Comparison of ENCODE assay signal across 8 mouse cellular contexts in genomic region chr8:10154439-10154745, GRCm38 (mm10). TPM values are rescaled to one million over a fixed set of nuclear protein-coding genes. Genes with fewer than 3 reads are reported as not detected.
DNase-seq lines count a peak whose midpoint lies in the region; ATAC-seq and TF ChIP-seq lines count a peak whose summit lies in the region.

No protein-coding gene starts in this region.

- no peak for DNase-seq in left cerebral cortex, adult 2 months (ENCODE audit: extremely low spot score in 1 of 2, low spot score in 2 of 2)
- no peak for DNase-seq in left cerebral cortex, postnatal 10 days (ENCODE audit: extremely low spot score in 1 of 2, low spot score in 2 of 2)
- DNase-seq in cerebellum, postnatal 25 days: no peak
- DNase-seq in thymus, postnatal 25 days: no peak

- H3K4me1 ChIP-seq in embryonic fibroblast, embryonic 13.5 days (ENCODE audit: control insufficient read depth, insufficient read depth, low read length): no peaks in the 10 kb centered on the region
- H3K4me1 ChIP-seq in limb, embryonic 12.5 days (replicated peaks): no peaks in the 10 kb centered on the region
- peaks cover 4% of the 10 kb centered on the region; the same call in 1 of the 2 replicates for H3K4me1 ChIP-seq in olfactory bulb, adult 2 months (ENCODE audit: control insufficient read depth, insufficient read depth, low read length)

- H3K4me2 ChIP-seq in limb, embryonic 12.5 days: peak overlapping the region; percentile 83

- peak overlapping the region; percentile 73 for H3K27ac ChIP-seq in left cerebral cortex, adult 2 months
- no peak overlapping the region for H3K27ac ChIP-seq in embryonic fibroblast, embryonic 13.5 days (ENCODE audit: insufficient read depth, low read length)
- H3K27ac ChIP-seq in limb, embryonic 12.5 days: no peak overlapping the region
- peak overlapping the region; percentile 34 for H3K27ac ChIP-seq in olfactory bulb, adult 2 months (ENCODE audit: insufficient read depth, low read depth, low read length)

- no peak for TF ChIP-seq POLR2A in embryonic fibroblast, embryonic 13.5 days (IDR thresholded peaks at IDR 0.05; ENCODE audit: low read depth, low read length)
- no peak for TF ChIP-seq POLR2A in olfactory bulb, adult 2 months (IDR thresholded peaks at IDR 0.05; ENCODE audit: insufficient read depth, low read depth, low read length)

- H3K9ac ChIP-seq in limb, embryonic 12.5 days (replicated peaks): peak overlapping the region; percentile 67

- H3K4me3 ChIP-seq in left cerebral cortex, adult 2 months: peak overlapping the region; percentile 69
- peak overlapping the region; percentile 41; the same call in 1 of the 2 replicates for H3K4me3 ChIP-seq in embryonic fibroblast, embryonic 13.5 days (ENCODE audit: insufficient read depth, low read length)
- H3K4me3 ChIP-seq in limb, embryonic 12.5 days (replicated peaks): peak overlapping the region; percentile 67
- peak overlapping the region; percentile 59 for H3K4me3 ChIP-seq in olfactory bulb, adult 2 months (ENCODE audit: insufficient read depth, low read depth, low read length)

- H3K27me3 ChIP-seq in limb, embryonic 12.5 days: peaks cover 33% of the 10 kb centered on the region

- ATAC-seq in limb, embryonic 12.5 days (ENCODE audit: insufficient number of reproducible peaks, insufficient read depth, low FRiP score, low TSS enrichment, low read depth): no peak
- ATAC-seq in granulocyte monocyte progenitor cell, adult 5-6 weeks (replicated peaks; ENCODE audit: poor library complexity, severe bottlenecking): no peak

- 20% methylated on average over 4 of the region's 4 CpGs for WGBS in limb, embryonic 12.5 days
- WGBS in olfactory bulb, adult 2 months: 6% methylated on average over 4 of the region's 4 CpGs

- no peak; the same call in 1 of the 2 replicates for TF ChIP-seq CTCF in left cerebral cortex, adult 2 months (IDR thresholded peaks at IDR 0.05)
- no peak for TF ChIP-seq CTCF in embryonic fibroblast, embryonic 13.5 days (IDR thresholded peaks at IDR 0.05; ENCODE audit: borderline replicate concordance, insufficient read depth, low read length)
- no peak for TF ChIP-seq CTCF in olfactory bulb, adult 2 months (IDR thresholded peaks at IDR 0.05; ENCODE audit: insufficient read depth, low read depth, low read length)

- peaks cover 4% of the 10 kb centered on the region; the same call in 1 of the 2 replicates for H3K9me3 ChIP-seq in limb, embryonic 12.5 days

- intact Hi-C loops in left cerebral cortex, adult 2 months (cut with DNase I): no loop called here
- intact Hi-C loops in left cerebral cortex, postnatal 10 days (cut with DNase I): loop anchor here (5.0 kb wide), 1 partner anchor 102 kb away; no protein-coding TSS in a partner anchor

- no peaks in the 10 kb centered on the region for H3K36me3 ChIP-seq in limb, embryonic 12.5 days

RNA-seq across cellular contexts. Expression of gene Myo16, which starts 0.7 kb away (rescaled TPM):
- 10 to 100 TPM; 30.5 to 38.7 TPM for total RNA-seq in left cerebral cortex, adult 2 months (2021)
- total RNA-seq in left cerebral cortex, postnatal 10 days (2021): 100 to 1,000 TPM in 1 of 2 experiments, 10 to 100 TPM in 1; 92.5 to 107 TPM
- polyA plus RNA-seq in embryonic fibroblast, embryonic 13.5 days (2011; ENCODE audit: insufficient read length, low read depth, missing spikeins): 0.12 TPM in 2 replicates
- 0.47 and 0.50 TPM in 2 replicates for polyA plus RNA-seq in limb, embryonic 12.5 days (2016; fragmentation: Nextera tagmentation; extraction: Ambion mirVana)
- polyA plus RNA-seq in olfactory bulb, adult 2 months (2012; ENCODE audit: insufficient read depth, insufficient read length, low replicate concordance, missing spikeins): 104 and 164 TPM in 2 replicates
- total RNA-seq in granulocyte monocyte progenitor cell, adult 5-6 weeks (2014; fragmentation: Nextera tagmentation): not detected in 2 replicates
- total RNA-seq in granulocyte monocyte progenitor cell, adult 5-6 weeks (2017): not detected in 2 replicates

Comparison
In these comparisons a context has a peak if more than half of its experiments do, and no peak if none do; other contexts are left out.
1. H3K27ac ChIP-seq: peak in left cerebral cortex, adult 2 months (single experiment) and olfactory bulb, adult 2 months (single experiment); none in embryonic fibroblast, embryonic 13.5 days (single experiment) and limb, embryonic 12.5 days (single experiment).
2. RNA of gene Myo16, which starts 0.7 kb away (total RNA-seq): 92.5 to 107 TPM in left cerebral cortex, postnatal 10 days and 30.5 to 38.7 TPM in left cerebral cortex, adult 2 months; not detected in granulocyte monocyte progenitor cell, adult 5-6 weeks; every median in the first group is over 10 times any median in the second.
3. Peak in every context shown above with its lines, with median percentiles within 50 percentile points of each other: H3K4me3 ChIP-seq.